Mouse (Mus musculus) hindbrain, embryonic 10.5 days (tissue): ENCODE measurements around the gene Armc8. TPM values are rescaled to one million over a fixed set of nuclear protein-coding genes. Genes with fewer than 3 reads are reported as not detected.
"Not testable (repeated sequence)": the region's sequence is repeated elsewhere in the genome, so short reads cannot be mapped to it uniquely, and the experiment has no call there.

ENCODE experiments used
- DNase-seq: peaks from one replicate; pipeline ENCODE4 v3.0.0-alpha.2; 2017; ENCODE audit warnings: low spot score
- H3K27ac ChIP-seq: fragments of 300-500 bp; sonication (generic); 2 replicates; pipeline ENCODE4 v1.5.1; 2016; ENCODE audit warnings: mild to moderate bottlenecking, moderate library complexity
- H3K27me3 ChIP-seq: fragments of 300-500 bp; sonication (generic); 2 replicates; pipeline ENCODE4 v1.6.1; 2016; ENCODE audit warnings: mild to moderate bottlenecking; ENCODE audit not compliant: poor library complexity, insufficient read depth, severe bottlenecking
- H3K36me3 ChIP-seq: fragments of 300-500 bp; sonication (generic); 2 replicates; pipeline ENCODE4 v1.6.1; 2016; ENCODE audit warnings: mild to moderate bottlenecking, moderate library complexity
- H3K4me1 ChIP-seq: fragments of 300-500 bp; sonication (generic); replicated peaks from 2 replicates; pipeline ENCODE4 v1.6.1; 2016; ENCODE audit warnings: mild to moderate bottlenecking
- H3K4me3 ChIP-seq: fragments of 300-500 bp; sonication (generic); 2 replicates; pipeline ENCODE4 v1.5.1; 2016; ENCODE audit warnings: mild to moderate bottlenecking, moderate library complexity
- H3K9me3 ChIP-seq: fragments of 300-500 bp; sonication (generic); 2 replicates; pipeline ENCODE4 v1.6.1; 2016; ENCODE audit warnings: mild to moderate bottlenecking, moderate library complexity
- WGBS: fragments of 180-500 bp; shearing (Covaris S2); methylation state at CpG from one replicate; pipeline ENCODE4 v1.1.7; 2016; 5-methylcytosine and 5-hydroxymethylcytosine counted together
- polyA plus RNA-seq: library from polyadenylated mRNA; unstranded; fragments of >200 nt; fragmentation: Nextera tagmentation; extraction: Ambion mirVana; gene quantifications from 2 replicates; pipeline ENCODE4 v1.2.1, GENCODE M21; 2016

The Armc8 gene
- 29.1 and 29.6 TPM in 2 replicates for polyA plus RNA-seq

GRCm38 (mm10) chr9:99568347-99569070 is at the start of gene Armc8:
Armc8 (minus strand) TSS chr9:99568899.
- Histone ChIP-seq H3K27ac (peak within 1 kb of the TSS; percentile 100), H3K27me3 (0 out of 2 replicates have a peak, but pooled peaks cover 6% of the 10 kb centered on the region), H3K4me3 (peak within 1 kb of the TSS; percentile 96), H3K9me3 (no peaks in the 10 kb centered on the region), H3K4me1 (peaks cover 18% of the 10 kb centered on the region), H3K36me3 (no peaks in the 10 kb centered on the region)
- DNase-seq: peak; percentile 92
- under 1% methylated on average over 70 of the region's 70 CpGs for WGBS

- H3K36me3 ChIP-seq: no peaks in the 10 kb centered on the region
- no peak within 1 kb of the TSS for H3K4me3 ChIP-seq
- no peaks in the 10 kb centered on the region for H3K27me3 ChIP-seq
- no peaks in the 10 kb centered on the region for H3K9me3 ChIP-seq
- H3K4me1 ChIP-seq: no peaks in the 10 kb centered on the region
- H3K27ac ChIP-seq: no peak within 1 kb of the TSS
- WGBS: 66% methylated on average over 2 of the region's 2 CpGs
- no peak for DNase-seq
Observed at GRCm38 (mm10) chr9:99612202-99612601, 43.5 kb upstream of the Armc8 start, which contains the start of gene A4gnt. A4gnt (plus strand) TSS chr9:99612502.

- no peak for DNase-seq
- Histone ChIP-seq H3K27me3 (no peaks in the 10 kb centered on the region), H3K36me3 (no peaks in the 10 kb centered on the region), H3K9me3 (no peaks in the 10 kb centered on the region), H3K4me1 (no peaks in the 10 kb centered on the region), H3K4me3 (no peak overlapping the region), H3K27ac (no peak overlapping the region)
- 80% methylated on average over 2 of the region's 2 CpGs for WGBS
Observed at GRCm38 (mm10) chr9:99603566-99603965, 34.9 kb upstream of the Armc8 start.

- H3K4me1 ChIP-seq, H3K9me3 ChIP-seq, DNase-seq, H3K27me3 ChIP-seq, H3K27ac ChIP-seq, H3K36me3 ChIP-seq, H3K4me3 ChIP-seq: not testable (repeated sequence)
- 97% methylated on average over 6 of the region's 6 CpGs for WGBS
Observed at GRCm38 (mm10) chr9:99599127-99599526, 30.4 kb upstream of the Armc8 start.

- 83% methylated on average over 8 of the region's 8 CpGs for WGBS
- H3K9me3 ChIP-seq: peaks cover 3% of the 10 kb centered on the region; the same call in 1 of the 2 replicates
- no peaks in the 10 kb centered on the region for H3K36me3 ChIP-seq
- DNase-seq: no peak
- no peak overlapping the region for H3K4me3 ChIP-seq
- H3K27me3 ChIP-seq: no peaks in the 10 kb centered on the region
- no peak overlapping the region for H3K27ac ChIP-seq
- no peaks in the 10 kb centered on the region for H3K4me1 ChIP-seq
Observed at GRCm38 (mm10) chr9:99591144-99591543, 22.4 kb upstream of the Armc8 start.

- peak; percentile 74 for DNase-seq
- H3K27ac ChIP-seq: no peak overlapping the region
- H3K4me3 ChIP-seq: no peak overlapping the region
- no peaks in the 10 kb centered on the region for H3K9me3 ChIP-seq
- 31% methylated on average over 8 of the region's 8 CpGs for WGBS
- H3K27me3 ChIP-seq: no peaks in the 10 kb centered on the region
- H3K4me1 ChIP-seq: no peaks in the 10 kb centered on the region
- peaks cover 29% of the 10 kb centered on the region for H3K36me3 ChIP-seq
Observed at GRCm38 (mm10) chr9:99587505-99588202, 19.0 kb upstream of the Armc8 start.

- Histone ChIP-seq H3K36me3 (peaks cover 77% of the 10 kb centered on the region), H3K27me3 (no peaks in the 10 kb centered on the region), H3K4me3 (no peak overlapping the region), H3K27ac (no peak overlapping the region), H3K9me3 (no peaks in the 10 kb centered on the region), H3K4me1 (peaks cover 19% of the 10 kb centered on the region)
- WGBS: 60% methylated on average over 2 of the region's 2 CpGs
- DNase-seq: peak; percentile 22
Observed at GRCm38 (mm10) chr9:99580655-99581054, 12.0 kb upstream of the Armc8 start.

- Histone ChIP-seq H3K36me3 (peaks cover 30% of the 10 kb centered on the region), H3K4me1 (peaks cover 19% of the 10 kb centered on the region), H3K27me3 (peaks cover 6% of the 10 kb centered on the region; the same call in 1 of the 2 replicates), H3K27ac (peak within 1 kb of the TSS; percentile 94), H3K9me3 (no peaks in the 10 kb centered on the region), H3K4me3 (peak within 1 kb of the TSS; percentile 96)
- DNase-seq: peak; percentile 91
- under 1% methylated on average over 57 of the region's 57 CpGs for WGBS
Observed at GRCm38 (mm10) chr9:99575677-99576480, 7.2 kb upstream of the Armc8 start, which contains the start of gene Dbr1. Dbr1 (plus strand) TSS chr9:99575799.

GRCm38 (mm10) chr9:99569071-99569397 is 335 bp upstream of the Armc8 start:
- DNase-seq: no peak
- 2% methylated on average over 9 of the region's 9 CpGs for WGBS
- Histone ChIP-seq H3K9me3 (no peaks in the 10 kb centered on the region), H3K27ac (peak overlapping the region; percentile 100), H3K4me3 (peak overlapping the region; percentile 96), H3K4me1 (peaks cover 18% of the 10 kb centered on the region), H3K36me3 (no peaks in the 10 kb centered on the region), H3K27me3 (0 out of 2 replicates have a peak, but pooled peaks cover 6% of the 10 kb centered on the region)

- Histone ChIP-seq H3K9me3 (no peaks in the 10 kb centered on the region), H3K27ac (peak overlapping the region; percentile 100), H3K36me3 (no peaks in the 10 kb centered on the region), H3K27me3 (0 out of 2 replicates have a peak, but pooled peaks cover 6% of the 10 kb centered on the region), H3K4me3 (peak overlapping the region; percentile 96), H3K4me1 (peaks cover 18% of the 10 kb centered on the region)
- no peak for DNase-seq
- WGBS: 2% methylated on average over 15 of the region's 15 CpGs
Observed at GRCm38 (mm10) chr9:99568023-99568346, 714 bp downstream of the Armc8 start.

- peak; percentile 61 for DNase-seq
- no peaks in the 10 kb centered on the region for H3K27me3 ChIP-seq
- no peak overlapping the region for H3K4me3 ChIP-seq
- no peaks in the 10 kb centered on the region for H3K9me3 ChIP-seq
- H3K27ac ChIP-seq: no peak overlapping the region
- no peaks in the 10 kb centered on the region for H3K36me3 ChIP-seq
- WGBS: 32% methylated on average over 11 of the region's 11 CpGs
- H3K4me1 ChIP-seq: peaks cover 14% of the 10 kb centered on the region
Observed at GRCm38 (mm10) chr9:99563714-99564113, 5.0 kb downstream of the Armc8 start.

- DNase-seq: no peak
- no peak overlapping the region for H3K4me3 ChIP-seq
- H3K9me3 ChIP-seq: no peaks in the 10 kb centered on the region
- H3K4me1 ChIP-seq: no peaks in the 10 kb centered on the region
- H3K27me3 ChIP-seq: no peaks in the 10 kb centered on the region
- WGBS: 92% methylated on average over 3 of the region's 3 CpGs
- H3K27ac ChIP-seq: no peak overlapping the region
- H3K36me3 ChIP-seq: no peaks in the 10 kb centered on the region
Observed at GRCm38 (mm10) chr9:99560389-99560788, 8.3 kb downstream of the Armc8 start.

- no peak for DNase-seq
- Histone ChIP-seq H3K4me1 (no peaks in the 10 kb centered on the region), H3K27ac (no peak overlapping the region), H3K4me3 (no peak overlapping the region), H3K9me3 (no peaks in the 10 kb centered on the region), H3K27me3 (no peaks in the 10 kb centered on the region), H3K36me3 (no peaks in the 10 kb centered on the region)
Observed at GRCm38 (mm10) chr9:99559557-99559904, 9.2 kb downstream of the Armc8 start.
